Mouse (Mus musculus): ENCODE measurements at regions not wholly inside any gene's neighbourhood (a gene's known extent, or its start where the extent isn't known, plus 50 kb on each side); places are given as distances from the start of the nearest gene placed in this dataset.

DNA sequence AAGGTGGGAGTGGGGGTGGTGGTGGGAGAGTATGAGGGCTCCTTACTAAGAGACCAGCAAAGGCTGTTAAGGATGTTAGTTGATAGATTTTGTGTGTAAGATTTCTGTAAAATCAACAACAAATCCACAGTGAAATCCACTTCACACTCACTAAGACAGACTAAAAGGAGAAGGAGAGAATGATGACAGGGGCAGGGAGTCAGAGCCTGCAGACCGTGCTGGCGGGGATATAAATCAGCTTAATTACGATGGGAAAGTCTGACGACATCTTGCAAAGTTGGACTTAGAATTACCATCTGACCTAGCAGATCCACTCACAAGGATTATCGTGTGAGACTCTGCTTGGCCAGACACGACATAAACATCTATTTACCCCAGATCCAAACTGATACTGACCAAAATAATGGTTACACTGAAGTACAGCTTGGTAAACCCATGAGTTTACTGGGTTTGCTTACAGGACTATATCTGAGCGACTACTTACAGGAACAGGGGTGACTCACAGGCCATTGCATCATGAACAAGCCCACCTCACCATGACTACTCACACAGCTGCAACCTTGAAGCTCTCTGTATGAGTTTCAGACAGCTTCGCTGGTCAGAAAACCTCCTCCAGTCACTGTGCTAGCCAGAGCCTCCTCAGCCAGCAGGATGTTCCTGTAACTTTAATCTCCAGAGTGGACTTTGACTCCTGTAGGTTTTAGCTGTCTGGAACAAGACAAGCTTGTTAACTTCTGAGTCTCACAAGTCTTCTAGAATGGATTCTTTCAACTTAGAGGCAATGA is 50.5 kb upstream of the Ednra start:
- DNase-seq (ENCODE audit: low read depth, low spot score): no peak

DNA sequence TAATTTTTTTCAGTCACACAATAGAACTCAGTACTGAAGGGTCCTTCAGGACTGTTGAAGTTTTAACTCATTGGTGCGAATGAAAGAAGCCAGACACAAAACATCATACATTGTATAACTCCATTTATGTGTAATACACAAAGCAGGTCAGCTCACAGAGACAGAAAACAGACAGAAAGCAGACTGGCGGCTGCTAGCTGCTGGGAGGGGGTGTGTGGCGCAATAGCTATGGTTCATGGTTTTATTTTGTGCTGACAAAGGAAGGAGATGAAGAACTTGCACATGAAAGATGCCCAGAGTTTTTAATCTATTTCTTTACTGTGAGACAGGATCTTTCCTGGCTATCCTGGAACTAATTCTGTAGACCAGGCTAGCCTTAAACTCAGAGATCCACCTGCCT is 51.3 kb upstream of the Ednra start:
- DNase-seq (ENCODE audit: low read depth, low spot score): no peak

DNA sequence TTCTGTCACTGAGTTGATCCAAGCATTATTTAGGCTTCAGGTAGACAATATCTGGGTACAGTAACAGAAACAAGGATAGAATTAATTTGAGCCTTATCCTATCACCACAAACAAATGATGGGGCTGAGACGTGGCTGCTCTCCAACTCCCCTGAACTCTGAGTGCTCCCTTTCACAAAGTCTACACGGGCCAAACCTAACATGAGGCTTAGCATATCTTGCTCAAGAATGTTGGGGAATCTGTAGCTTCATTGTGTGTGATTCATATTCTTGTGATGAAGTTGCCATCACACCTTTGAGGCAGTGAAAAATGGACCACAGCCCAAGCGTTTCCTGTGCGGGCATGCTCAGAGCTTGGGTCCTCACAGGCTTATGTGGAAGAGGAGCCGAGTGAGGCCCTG is 53.3 kb upstream of the Ednra start:
- no peak for DNase-seq (ENCODE audit: low read depth, low spot score)

DNA sequence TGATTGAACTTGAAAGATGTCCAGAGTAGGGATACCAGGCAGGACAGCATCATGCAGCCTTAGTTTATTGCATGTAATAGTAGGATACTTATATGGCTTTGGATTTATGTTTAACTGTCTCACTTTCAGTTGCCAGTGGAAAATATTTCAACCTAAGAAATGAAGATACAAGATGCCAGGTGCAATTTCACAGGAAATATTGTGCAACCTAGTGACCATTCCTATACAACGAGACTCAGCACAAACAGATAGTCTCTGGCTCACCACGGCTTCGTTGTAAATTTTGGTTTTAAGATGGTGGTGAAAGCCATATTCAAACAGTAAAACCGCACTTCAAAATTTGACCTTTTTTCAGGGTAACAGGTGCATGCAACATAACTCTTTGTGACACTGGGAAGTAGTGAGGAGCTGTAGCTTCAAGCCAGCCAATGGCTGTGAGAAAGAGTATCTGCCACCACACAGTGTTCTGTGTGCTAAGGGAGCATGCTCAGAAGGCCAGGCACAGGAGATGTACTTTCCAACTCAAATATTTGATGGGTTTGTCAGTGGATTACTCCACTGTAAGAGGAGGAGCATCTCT is 61.5 kb upstream of the Ednra start:
- DNase-seq (ENCODE audit: low read depth, low spot score): no peak

DNA sequence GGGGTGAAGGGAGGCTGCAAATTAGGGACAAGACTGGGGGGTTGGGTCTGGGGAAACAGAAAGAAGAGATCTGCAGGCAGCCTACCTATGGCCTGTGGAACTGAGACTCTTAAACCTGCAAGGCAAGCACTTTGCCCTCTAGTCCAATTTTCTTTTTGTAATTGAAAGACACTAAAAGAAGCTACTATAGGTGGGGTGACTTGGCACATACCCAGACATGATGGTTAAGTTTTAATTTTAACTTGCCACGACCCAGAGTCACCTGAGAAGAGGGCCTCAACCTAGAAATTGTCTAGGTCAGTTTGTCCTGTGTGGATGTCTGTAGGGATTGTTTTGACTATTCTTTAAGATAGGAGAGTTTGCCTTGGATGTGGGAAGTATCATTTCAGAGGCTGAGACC is 70.6 kb upstream of the Ednra start:
- DNase-seq (ENCODE audit: low read depth, low spot score): no peak

DNA sequence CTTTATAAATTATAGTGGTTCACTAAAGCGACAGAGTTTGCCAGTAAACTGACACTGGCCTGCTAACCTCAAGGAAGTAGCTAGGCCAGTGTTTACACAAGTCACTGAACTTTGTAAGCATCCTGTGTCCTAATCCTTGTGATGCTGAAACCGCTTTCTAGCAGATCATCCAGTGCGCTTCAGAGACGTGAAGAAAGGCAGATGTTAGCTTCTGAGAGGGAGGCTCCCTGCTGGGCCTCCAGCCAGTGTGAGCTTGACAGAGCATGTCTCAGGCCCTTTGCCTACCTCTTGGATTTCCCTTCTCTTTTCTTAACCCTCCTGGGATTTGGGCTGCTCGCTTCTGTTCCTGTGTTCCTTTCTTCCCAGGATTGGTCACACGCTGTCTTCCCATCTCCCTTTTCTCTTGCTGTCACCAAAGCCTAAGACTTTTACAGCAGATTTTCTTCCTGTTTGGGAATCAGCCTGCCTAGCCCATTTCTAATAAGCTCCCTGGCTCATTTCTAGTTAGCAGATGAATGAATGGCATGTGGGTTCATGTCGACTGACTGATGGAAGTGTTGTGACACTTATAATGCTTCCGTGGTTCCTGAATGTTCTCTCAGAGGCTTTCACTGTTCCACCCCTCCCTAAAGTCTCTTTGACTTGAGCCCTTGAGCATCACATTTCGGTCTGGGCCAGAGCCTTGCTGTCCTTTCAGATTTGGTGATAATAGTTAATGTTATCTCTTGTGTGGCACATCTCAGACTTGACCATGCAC is 79.1 kb upstream of the Ednra start:
- DNase-seq (ENCODE audit: low read depth, low spot score): no peak

DNA sequence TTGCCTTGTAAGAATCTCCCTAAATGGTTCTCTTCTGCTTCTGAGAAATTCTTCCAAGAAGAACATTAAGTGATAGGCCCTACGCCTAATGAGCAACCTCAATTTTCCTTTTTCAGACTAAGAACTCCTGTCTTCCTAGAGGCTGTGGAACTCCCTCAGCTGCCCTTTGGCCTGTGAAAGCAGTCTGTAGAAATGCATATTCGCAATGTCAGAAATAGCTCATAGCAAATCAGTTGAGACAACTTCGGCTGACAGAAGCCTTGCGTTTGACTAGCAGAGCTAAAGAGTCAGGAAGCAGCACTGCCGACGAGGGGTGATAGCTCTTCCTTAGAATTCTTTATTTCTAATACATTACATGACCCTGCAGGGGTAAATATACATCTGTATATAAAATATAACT is 80.3 kb upstream of the Ednra start:
- no peak for DNase-seq (ENCODE audit: low read depth, low spot score)

DNA sequence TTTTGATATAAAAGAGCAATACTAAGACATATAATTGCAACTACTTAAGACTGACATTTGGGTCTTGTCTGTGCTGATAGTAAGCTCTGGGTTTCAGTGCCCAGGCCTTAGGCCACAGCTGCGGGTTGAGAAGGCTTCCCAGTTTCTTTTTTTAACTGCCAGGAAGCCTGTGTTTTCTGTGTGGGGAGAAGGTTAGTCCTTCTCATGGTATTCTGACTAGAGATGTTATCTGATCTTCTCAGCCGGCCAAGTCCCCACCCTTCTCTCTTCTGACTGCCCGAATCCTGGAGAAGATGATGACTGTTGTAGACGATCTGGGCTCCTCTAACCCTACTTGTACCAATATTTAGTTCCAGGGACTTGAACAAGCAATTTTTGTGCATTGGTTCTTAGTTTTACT is 80.7 kb upstream of the Ednra start:
- no peak for DNase-seq (ENCODE audit: low read depth, low spot score)

DNA sequence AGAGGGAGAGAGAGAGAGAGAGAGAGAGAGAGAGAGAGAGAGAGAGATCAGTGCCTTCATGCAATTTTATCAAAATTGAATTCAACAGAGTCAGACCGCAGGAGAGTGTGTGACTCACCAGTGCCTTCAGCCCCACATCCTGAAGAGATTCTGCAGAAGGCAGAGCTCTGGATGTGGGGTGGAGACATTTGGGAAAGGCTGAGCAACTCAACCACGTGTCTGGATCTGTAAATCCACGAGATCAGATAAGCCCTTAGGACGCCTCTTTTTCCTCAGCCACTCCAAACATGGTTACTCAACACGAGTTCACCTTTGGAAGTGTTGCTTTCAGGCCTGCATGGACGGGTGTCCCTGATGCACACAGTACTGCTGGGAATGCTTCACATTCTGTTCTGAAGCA is 81.4 kb upstream of the Ednra start:
- DNase-seq (ENCODE audit: low read depth, low spot score): no peak

DNA sequence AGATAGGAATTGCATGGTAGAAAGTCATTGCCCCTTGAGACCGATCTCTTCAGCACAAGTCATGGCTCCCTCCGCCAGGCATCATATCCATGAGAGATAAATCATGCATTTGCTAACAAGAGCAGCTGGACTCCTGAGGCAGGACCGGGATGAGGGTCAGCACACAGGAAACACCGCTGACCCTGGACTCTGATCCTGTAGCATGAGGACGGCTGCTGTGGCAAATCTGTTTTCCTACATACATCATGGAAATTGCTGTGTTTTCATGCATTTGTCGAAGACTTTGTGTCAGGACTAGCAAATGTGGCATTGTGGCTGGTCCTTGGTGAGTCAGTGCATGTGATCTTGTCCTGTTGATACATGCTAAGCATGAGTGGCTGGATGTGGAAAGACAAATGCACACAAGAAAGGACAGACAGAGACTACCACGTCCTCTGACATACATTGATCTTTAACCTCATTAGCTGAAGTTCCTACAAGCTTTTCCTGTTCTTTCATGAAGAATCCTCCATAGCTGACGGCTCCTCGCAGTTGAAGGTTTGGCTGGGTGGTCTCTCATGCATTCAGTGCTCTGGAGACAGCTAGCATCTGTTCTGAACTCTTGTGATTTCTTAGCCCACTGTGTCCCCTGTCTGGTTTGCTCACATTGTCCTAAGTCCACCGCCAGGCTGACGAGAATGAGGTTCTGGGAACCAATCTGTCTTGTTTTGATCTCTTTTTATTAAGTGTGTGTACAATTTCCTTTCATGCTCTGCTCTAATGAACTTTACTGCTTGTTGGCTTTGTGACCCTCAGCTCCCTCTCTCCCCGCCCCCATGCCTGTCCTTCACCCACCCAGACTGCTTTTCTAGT is 90.8 kb upstream of the Ednra start:
- DNase-seq (ENCODE audit: low read depth, low spot score): no peak

DNA sequence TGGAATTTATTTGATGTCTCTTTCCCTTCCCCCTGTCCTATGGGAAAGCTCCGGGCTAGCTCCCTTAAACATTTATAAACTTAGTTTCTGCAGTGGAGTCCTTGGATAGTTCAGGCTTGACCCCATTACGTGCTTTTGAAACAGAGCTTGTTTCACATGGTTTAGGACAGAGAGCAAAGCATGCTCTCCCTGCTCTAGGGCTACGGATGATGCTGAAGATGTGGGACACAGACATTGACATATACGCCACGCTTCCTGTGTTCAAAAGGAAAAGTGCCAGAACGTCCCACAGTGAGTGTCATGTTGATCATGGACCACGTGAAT is 91.3 kb upstream of the Ednra start:
- no peak for DNase-seq (ENCODE audit: low read depth, low spot score)

DNA sequence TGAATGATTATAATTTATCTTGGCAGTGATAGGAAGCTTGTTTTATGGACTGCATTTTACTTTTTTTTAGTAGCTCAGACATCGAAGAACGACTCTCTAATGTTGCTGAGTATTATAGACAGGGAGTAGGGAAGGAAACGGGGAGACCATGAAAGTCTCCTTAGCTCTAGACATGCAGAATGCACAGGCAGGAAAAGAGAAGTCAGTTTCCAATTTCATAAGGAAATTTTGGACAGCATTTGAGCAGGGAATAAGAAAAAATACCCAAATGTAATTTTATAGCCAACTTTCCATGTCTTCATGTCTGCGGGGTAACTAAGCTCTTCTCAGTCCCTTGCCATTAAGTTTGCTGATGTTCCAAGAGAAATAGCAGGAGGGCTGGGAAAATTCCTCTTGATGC is 92.0 kb upstream of the Ednra start:
- DNase-seq (ENCODE audit: low read depth, low spot score): no peak

DNA sequence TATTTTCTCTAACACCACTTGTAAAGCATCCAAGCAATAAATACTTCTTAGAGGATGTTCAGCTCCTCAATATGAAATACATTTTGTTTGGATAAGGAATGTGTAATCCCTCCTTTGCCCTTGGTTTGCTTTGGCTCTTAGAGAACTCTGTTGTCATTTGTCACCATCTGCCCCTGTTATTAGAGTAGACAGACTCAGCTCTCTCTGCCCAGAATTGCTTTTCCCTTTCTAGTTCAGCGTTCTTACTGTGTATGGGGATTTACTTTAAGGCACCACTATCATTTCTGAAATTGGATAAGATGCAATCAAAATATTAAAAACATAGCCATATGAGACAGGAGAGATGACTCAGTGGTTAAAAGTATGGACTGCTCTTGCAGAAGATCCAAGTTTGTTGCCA is 101.5 kb upstream of the Ednra start:
- DNase-seq (ENCODE audit: low read depth, low spot score): no peak

DNA sequence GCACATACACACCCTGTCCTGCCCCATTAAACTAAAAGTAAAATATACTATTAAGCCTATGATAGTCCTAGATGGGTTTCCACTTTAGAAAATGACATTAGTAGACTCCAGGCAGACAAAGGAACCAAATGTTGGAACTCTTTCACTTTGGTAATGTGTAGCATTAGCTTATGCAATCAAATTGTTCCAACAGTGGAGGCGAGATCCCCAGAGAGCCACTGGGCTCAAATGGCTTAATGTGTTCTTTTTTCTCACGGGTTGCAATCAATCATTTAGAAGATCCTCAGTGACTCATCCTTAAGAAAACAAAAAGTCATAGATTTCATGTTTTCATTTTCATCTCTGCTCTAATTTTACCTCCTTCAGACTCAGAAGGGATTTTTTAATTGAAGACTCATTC is 102.0 kb upstream of the Ednra start:
- DNase-seq (ENCODE audit: low read depth, low spot score): peak; percentile 20

DNA sequence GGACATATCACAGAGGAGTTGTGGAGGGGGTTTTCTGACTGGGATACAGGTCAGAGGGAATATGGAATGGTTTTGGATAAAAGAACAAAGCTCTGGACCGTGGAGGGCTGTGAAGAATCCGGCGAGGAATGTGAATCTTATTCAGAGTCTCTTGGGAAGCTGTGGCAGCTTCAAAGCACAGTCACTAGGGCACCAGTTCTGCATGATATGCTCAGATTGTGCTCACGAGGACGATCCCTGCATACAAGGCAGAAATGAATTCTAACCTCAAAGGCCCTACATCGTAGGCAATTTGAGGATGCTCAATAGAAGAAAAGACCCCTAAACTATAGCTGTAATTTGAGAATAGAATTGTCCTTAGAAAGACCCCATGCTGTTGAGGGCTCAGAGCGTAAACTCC is 103.8 kb upstream of the Ednra start:
- no peak for DNase-seq (ENCODE audit: low read depth, low spot score)

DNA sequence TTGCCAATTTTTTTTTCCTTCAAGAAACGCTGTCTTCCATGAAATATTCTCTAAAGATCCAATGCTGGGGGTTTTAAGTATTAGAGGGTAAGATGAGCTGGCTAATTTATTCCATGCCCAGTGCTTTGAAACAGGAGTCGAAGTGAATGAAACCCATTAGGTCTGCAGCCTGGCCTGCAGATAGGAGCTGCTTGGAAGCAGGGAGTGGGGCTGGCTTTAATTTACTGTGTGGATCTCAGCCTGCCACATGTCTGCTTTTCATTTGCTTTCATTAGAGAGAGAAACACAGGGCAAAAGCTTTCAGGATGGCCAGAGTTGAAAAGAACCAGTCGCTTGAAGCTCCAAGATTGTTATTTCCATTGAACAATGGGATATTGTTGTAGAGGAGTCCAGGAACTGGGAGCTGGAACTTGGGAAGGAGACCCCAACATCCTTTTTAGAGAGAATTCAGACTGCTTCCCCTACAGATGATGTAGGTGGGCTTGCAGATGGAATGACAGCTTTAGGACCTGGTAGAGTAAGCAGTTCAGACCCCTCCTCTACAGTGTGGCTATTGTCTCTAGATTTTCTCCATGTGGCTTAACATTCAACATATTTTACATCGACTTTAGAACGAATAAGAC is 105.0 kb upstream of the Ednra start:
- DNase-seq (ENCODE audit: low read depth, low spot score): no peak

DNA sequence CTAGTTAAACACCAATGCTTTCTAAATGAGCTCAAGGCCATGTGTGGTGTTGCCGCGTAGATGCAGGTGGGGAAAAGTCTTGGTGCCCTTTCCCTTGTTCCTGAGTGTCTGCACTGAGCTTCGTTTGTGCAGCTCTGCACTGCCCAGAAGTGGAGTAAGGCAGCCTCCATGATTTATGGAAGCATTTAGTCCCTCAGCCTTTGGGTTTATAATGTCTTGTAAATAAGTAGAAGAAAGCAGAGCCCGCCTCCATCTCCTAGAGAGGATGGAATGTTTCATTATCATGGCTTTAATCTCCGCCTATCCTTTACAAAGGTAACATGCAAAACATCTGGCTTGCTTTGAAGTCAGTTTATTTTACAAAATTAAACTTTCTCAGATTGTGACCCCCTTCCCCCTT is 105.5 kb upstream of the Ednra start:
- no peak for DNase-seq (ENCODE audit: low read depth, low spot score)

DNA sequence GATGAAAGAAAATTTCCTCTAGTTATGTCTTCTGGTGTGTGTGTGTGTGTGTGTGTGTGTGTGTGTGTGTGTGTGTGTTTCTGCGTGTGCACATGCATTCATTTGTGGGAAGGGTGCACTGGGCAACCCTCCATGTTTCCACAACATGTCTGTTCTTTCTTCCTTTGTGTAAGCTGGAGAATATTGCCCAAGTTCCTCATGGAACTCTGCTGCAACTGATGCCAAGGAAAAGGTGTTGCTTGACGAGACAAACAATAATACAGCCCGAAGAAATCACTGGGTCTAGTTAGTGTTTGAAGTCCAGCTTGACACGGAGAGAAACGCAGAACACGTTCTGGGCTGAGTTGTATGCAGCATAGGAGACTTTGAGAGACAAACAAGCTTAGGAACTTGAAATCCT is 110.0 kb upstream of the Ednra start:
- DNase-seq (ENCODE audit: low read depth, low spot score): no peak

DNA sequence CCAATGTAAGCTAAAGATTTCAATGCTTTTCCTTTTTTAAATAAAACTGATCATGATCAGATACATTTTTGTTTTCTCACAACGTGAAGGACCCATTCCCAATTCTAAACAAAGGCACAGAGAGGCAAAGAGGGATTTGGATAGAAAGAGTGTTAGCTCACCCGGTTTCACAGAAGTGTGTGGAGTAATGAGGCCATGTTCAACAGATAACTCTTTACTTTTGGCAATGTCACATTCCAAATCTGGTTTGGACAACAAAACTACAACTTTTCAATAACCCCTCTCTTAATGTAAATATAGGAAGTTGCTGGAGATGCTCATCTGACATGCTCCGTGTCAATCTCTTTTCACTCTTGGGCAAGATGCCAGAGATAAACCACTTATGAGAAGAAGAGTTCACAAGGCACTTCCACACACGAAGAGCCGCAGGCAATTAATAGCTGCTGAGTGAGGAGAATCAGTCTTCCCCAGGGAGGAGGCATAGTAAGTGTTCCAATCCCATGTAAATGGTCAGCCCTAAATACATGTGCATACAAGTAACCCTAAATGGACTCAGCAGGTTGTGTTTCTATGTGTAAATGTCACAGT is 112.7 kb upstream of the Ednra start:
- DNase-seq (ENCODE audit: low read depth, low spot score): no peak

DNA sequence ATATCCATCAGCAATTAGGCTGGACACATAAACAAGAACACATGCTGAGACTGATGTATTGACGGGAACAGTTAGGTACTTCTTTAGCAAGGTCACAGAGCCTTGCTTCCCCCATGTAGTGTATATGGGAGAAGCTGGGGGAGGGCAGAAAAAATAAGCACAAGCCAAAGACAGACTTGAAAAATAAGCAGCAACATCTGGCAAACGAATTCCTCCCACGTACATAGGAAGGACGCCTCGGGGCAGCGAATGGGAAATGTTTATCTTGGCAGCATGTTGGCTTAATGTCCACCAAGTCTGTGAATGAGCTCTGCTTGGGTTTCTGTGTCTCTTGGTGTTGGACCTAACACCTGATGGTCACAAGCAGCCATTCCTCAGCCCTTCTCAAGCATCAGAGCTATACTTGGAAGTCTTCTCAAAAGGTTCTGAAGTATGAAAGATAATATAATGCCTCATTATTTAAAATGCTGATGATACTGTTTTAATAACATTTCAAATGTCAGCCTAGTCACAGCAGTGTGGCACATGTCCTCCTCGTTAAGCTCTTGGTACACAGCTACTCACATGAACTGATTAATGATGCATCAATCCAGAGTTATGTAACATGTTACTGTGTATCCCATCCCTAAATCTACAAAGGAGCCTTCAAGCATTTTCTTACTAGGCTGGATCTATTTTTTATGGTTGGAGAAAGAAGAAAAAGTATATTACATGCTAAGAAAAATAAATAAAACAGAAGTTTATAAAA is 118.3 kb upstream of the Ednra start:
- no peak for DNase-seq (ENCODE audit: low read depth, low spot score)

DNA sequence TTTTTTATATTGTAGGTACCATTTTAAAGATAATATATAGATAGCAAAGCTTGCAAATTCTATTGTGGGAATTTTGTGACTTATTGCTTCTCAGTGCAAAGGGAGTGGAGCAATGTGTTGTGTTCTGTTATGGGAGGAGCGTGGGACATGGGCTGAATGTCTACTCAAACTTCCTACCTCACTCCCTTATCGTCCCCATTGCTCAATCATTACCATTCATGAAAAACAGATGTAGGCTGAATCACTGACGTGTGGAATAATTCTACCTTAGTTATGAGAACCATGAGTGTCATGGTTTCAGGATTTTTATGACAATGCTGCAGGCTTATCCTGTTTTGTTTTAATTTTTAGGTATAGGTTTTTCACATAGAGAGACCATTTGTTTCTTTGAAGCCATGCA is 119.0 kb upstream of the Ednra start:
- DNase-seq (ENCODE audit: low read depth, low spot score): no peak
